Mouse (Mus musculus) C2C12 (cell line): ENCODE results near the gene Rbl2. TPM values are rescaled to one million over a fixed set of nuclear protein-coding genes. Genes with fewer than 3 reads are reported as not detected.

Source experiments
- H3K27me3 ChIP-seq: one replicate; pipeline ENCODE4 v1.6.1; 2011; ENCODE audit not compliant: control insufficient read depth, insufficient read depth, insufficient read length
- H3K36me3 ChIP-seq: one replicate; pipeline ENCODE4 v1.6.1; 2011; ENCODE audit not compliant: control insufficient read depth, insufficient read depth
- H3K4me3 ChIP-seq: one replicate; pipeline ENCODE4 v1.5.1; 2011; ENCODE audit warnings: mild to moderate bottlenecking, control low read depth; ENCODE audit not compliant: poor library complexity, insufficient read depth, severe bottlenecking
- H3K79me2 ChIP-seq: one replicate; pipeline ENCODE4 v1.6.1; 2011; ENCODE audit not compliant: control insufficient read depth, insufficient read depth
- H3K79me3 ChIP-seq: one replicate; pipeline ENCODE4 v1.6.1; 2011; ENCODE audit warnings: low read depth, control low read depth
- H3ac ChIP-seq: one replicate; pipeline ENCODE3; 2011; ENCODE audit warnings: low read depth; ENCODE audit not compliant: control insufficient read depth, insufficient read length
- CEBPB ChIP-seq: IDR thresholded peaks from one replicate; pipeline ENCODE4 v1.6.1; 2011; ENCODE audit warnings: low read depth, mild to moderate bottlenecking, control low read depth, moderate library complexity
- CTCF ChIP-seq: IDR thresholded peaks from one replicate; pipeline ENCODE4 v1.5.1; 2011; ENCODE audit not compliant: control insufficient read depth, insufficient read depth, insufficient read length
- FOSL1 ChIP-seq: IDR thresholded peaks from one replicate; pipeline ENCODE4 v1.8.0; 2011; ENCODE audit warnings: mild to moderate bottlenecking, low read length; ENCODE audit not compliant: poor library complexity, insufficient read depth, severe bottlenecking
- MAX ChIP-seq: IDR thresholded peaks from one replicate; pipeline ENCODE4 v1.6.1; 2011; ENCODE audit warnings: mild to moderate bottlenecking, control low read depth
- MYOD1 ChIP-seq: IDR thresholded peaks from one replicate; pipeline ENCODE4 v1.6.1; 2011; ENCODE audit warnings: low read depth; ENCODE audit not compliant: control insufficient read depth, insufficient read length
- MYOG ChIP-seq: IDR thresholded peaks from one replicate; pipeline ENCODE4 v1.6.1; 2011; ENCODE audit not compliant: control insufficient read depth, insufficient read length; ENCODE audit errors: extremely low read depth
- USF1 ChIP-seq: IDR thresholded peaks from one replicate; pipeline ENCODE4 v1.6.1; 2011; ENCODE audit warnings: low read depth, mild to moderate bottlenecking, control low read depth, moderate library complexity
- polyA plus RNA-seq: library from polyadenylated mRNA; unstranded; fragments of >200 nt; fragmentation: generic; extraction: Trizol; gene quantifications from one replicate; pipeline ENCODE4 v1.2.1, GENCODE M21; 2012; ENCODE audit warnings: missing spikeins

Gene Rbl2
- polyA plus RNA-seq, 1 experiment, result 4.7 TPM

DNA sequence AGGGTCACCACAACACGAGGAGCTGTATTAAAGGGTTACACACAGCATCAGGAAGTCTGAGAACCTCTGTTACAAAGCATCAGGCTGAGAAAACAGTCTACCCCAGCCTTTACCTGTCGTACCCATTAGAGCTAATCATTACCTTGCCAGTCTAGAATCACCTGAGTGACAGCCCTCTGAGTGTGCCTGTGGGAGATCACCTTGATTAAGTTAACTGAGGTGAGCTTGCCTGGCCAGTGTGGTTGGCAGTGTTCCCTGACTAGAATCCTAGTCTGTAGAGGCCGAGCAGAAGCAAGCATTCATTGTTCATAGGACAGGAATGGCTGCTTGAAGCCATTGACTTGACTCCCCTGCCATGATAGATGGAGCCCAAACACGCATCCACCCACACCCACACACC is 71.0 kb downstream of the Rbl2 start:
- Histone ChIP-seq H3K27me3 (no peaks in the 10 kb centered on the region), H3K4me3 (no peak overlapping the region), H3ac (no peak overlapping the region), H3K36me3 (no peaks in the 10 kb centered on the region), H3K79me2 (no peaks in the 10 kb centered on the region), H3K79me3 (no peaks in the 10 kb centered on the region)
- no peak for TF ChIP-seq MAX
- no peak for TF ChIP-seq CTCF
- TF ChIP-seq FOSL1, result no peak

DNA sequence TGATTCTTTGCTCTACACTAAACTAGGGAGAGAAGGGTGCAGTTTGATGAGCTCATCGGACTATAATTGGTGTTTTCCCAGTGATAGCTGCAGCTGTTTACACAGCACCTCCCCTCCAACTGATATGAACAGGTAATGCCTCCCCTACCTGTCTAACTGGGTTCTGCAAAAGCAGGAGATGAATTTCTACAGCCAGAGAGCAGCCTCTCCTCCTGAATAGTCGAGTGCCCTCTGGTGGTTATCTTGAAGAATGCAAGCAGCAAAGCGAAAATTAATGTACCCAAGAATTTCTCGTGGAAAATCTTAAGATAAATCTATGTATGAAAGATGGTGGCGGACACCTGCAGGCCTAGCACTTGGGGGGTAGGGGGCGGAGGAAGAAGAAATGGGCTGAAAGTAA is 77.9 kb downstream of the Rbl2 start:
- TF ChIP-seq CEBPB (no peak), FOSL1 (no peak), USF1 (no peak), CTCF (peak; percentile 10), MYOD1 (no peak), MYOG (no peak), MAX (no peak)

DNA sequence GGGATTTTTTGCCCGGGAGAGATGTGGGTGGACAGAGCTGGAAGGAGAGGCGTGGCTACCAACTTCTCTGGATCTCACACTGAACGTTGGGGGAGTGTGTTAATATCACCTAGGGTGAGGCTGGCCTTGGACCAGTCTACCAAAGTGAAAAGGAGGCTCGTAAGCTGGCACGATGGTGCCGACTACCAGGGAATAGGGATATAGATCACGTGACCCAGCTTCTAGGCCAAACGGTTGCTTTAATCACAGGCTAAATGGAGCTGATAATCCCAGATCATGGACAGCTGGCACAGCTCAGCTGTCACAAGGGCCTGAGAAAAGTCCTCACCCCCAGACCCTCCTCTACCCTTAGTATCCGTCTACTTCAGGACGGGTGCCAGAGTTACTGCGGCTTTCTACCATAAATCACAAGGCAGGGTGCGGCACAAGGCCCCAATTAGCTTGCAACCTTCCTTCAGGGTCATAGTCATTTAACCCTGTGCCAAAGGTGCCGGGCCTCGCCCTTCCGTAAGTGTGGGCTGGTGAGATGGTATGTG is 78.9 kb downstream of the Rbl2 start:
- H3K4me3 ChIP-seq, result no peak overlapping the region
- H3ac ChIP-seq, result no peak overlapping the region
- H3K36me3 ChIP-seq, result no peaks in the 10 kb centered on the region
- no peaks in the 10 kb centered on the region for H3K27me3 ChIP-seq
- no peaks in the 10 kb centered on the region for H3K79me3 ChIP-seq
- TF ChIP-seq MYOG (no peak), CTCF (no peak), MAX (no peak), MYOD1 (no peak), CEBPB (no peak)
- no peaks in the 10 kb centered on the region for H3K79me2 ChIP-seq

More for the DNA sequence above, 77.9 kb downstream of the Rbl2 start:
- Histone ChIP-seq H3K36me3 (no peaks in the 10 kb centered on the region), H3K4me3 (no peak overlapping the region), H3K27me3 (no peaks in the 10 kb centered on the region), H3K79me3 (no peaks in the 10 kb centered on the region), H3ac (no peak overlapping the region), H3K79me2 (no peaks in the 10 kb centered on the region)

DNA sequence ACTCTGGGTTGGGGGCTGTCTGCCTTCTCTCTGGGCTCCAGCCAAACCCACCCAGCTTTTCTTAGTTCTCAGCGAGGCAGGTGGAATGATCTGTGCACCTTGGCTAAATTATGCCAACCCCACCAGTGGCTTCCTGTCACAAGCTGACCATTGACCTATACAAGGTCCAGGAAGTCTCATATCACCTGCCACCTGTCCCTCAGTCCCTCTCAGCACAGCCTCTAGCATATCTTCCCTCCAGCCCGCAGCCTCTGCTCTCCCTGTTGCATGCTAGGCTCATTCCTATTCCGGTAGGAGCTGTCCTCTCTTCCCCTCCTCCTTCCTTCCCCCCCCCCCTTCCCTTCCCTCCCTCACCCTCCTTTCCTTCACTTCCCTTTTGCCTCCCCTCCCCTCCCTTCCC is 79.4 kb downstream of the Rbl2 start:
- TF ChIP-seq CEBPB, result no peak
- TF ChIP-seq CTCF, result no peak
- TF ChIP-seq MYOG, result no peak
- H3K27me3 ChIP-seq, result no peaks in the 10 kb centered on the region
- no peaks in the 10 kb centered on the region for H3K79me3 ChIP-seq
- H3K79me2 ChIP-seq, result no peaks in the 10 kb centered on the region
- H3K4me3 ChIP-seq, result no peak overlapping the region
- no peak overlapping the region for H3ac ChIP-seq
- H3K36me3 ChIP-seq, result no peaks in the 10 kb centered on the region

DNA sequence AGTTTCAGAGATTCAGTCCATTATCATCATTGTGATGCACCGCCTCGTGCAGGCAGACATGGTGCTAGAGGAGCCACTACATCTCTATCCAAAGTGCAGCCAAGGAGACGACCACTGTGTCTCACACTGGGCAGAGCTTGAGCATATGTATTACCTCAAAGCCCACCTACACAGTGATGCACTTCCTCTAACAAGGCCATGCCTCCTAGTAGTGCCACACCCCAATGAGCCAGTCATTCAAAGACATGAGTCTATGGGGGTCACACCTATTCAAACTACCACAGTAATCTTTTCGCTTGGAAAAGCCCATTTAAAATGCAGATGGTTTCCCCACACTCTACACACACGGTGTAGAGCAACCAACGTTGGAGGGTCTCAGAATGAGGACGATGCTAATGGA is 81.7 kb downstream of the Rbl2 start:
- Histone ChIP-seq H3K79me3 (no peaks in the 10 kb centered on the region), H3ac (no peak overlapping the region), H3K4me3 (no peak overlapping the region), H3K79me2 (no peaks in the 10 kb centered on the region), H3K36me3 (no peaks in the 10 kb centered on the region), H3K27me3 (no peaks in the 10 kb centered on the region)
- TF ChIP-seq FOSL1, result no peak

DNA sequence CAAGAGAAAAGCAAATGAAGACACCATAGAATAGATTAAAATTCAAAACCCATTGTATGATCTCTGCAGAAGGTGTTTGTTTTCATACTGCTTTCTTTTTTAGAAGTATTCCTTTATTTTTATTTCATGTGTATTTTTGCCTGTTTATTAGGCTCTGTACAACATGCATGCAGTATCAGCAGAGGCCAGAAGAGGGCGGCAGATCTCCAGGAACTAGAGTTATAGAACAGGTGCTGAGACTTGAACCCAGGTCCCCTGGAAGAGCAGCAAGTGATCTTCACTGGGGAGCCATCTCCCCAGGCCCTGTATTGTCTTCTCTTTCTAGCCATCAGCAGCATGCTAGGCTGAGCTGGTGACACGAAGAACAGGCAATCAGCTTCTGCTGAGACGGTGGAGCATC is 84.0 kb downstream of the Rbl2 start:
- Histone ChIP-seq H3ac (no peak overlapping the region), H3K79me2 (no peaks in the 10 kb centered on the region), H3K27me3 (no peaks in the 10 kb centered on the region), H3K79me3 (no peaks in the 10 kb centered on the region), H3K36me3 (no peaks in the 10 kb centered on the region), H3K4me3 (no peak overlapping the region)
- TF ChIP-seq CEBPB (no peak), MYOD1 (no peak), MAX (no peak), CTCF (no peak), FOSL1 (no peak), USF1 (no peak), MYOG (no peak)

DNA sequence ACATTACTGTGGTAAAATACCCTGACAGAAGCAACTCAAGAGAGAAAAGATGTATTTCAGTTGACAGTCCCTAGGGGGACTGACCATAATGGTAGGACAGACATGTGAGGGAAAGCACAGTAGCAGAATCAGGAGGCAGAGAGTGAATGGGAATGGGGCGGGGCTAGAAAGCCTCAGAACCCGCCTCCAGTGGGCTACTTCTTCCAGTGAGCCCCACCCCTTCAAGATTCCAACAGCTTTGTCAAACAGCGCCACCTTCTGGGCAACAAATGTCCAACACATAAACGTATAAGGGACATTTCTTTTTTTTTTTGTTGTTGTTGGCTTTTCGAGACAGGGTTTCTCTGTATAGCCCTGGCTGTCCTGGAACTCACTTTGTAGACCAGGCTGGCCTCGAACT is 84.7 kb downstream of the Rbl2 start:
- Histone ChIP-seq H3K79me3 (no peaks in the 10 kb centered on the region), H3ac (no peak overlapping the region), H3K36me3 (no peaks in the 10 kb centered on the region), H3K4me3 (no peak overlapping the region), H3K27me3 (no peaks in the 10 kb centered on the region), H3K79me2 (no peaks in the 10 kb centered on the region)
- no peak for TF ChIP-seq CEBPB
- no peak for TF ChIP-seq MYOG
- TF ChIP-seq CTCF, result no peak
- no peak for TF ChIP-seq MAX
- no peak for TF ChIP-seq FOSL1
- no peak for TF ChIP-seq MYOD1
- no peak for TF ChIP-seq USF1
